Mouse (Mus musculus) ES-E14 (cell line): ENCODE results near the gene Tmem189. TPM values are rescaled to one million over a fixed set of nuclear protein-coding genes. Genes with fewer than 3 reads are reported as not detected.

Source experiments
- DNase-seq: peaks from one replicate; pipeline ENCODE4 v3.0.0-alpha.2; 2013; ENCODE audit warnings: low read depth, low spot score
- H3K27ac ChIP-seq: 2 replicates; pipeline ENCODE4 v1.5.1; 2012; ENCODE audit warnings: low read depth, mild to moderate bottlenecking, low read length, moderate library complexity, mixed read lengths; ENCODE audit not compliant: poor library complexity, insufficient read depth, severe bottlenecking
- H3K36me3 ChIP-seq: 2 replicates; pipeline ENCODE4 v1.6.1; 2012; ENCODE audit warnings: mild to moderate bottlenecking, low read length, moderate library complexity, mixed read lengths; ENCODE audit not compliant: control insufficient read depth, poor library complexity, insufficient read depth, severe bottlenecking
- H3K4me1 ChIP-seq, 2 experiments: fragments of 150-350 bp in 1 of 2; sonication (generic) in 1 of 2; 2 replicates each; pipeline ENCODE4 v1.6.1; 2012; ENCODE audit warnings: low read length in 2 of 2, mild to moderate bottlenecking in 1 of 2, mixed read lengths in 1 of 2; ENCODE audit not compliant: control insufficient read depth in 2 of 2, insufficient read depth in 2 of 2, poor library complexity in 1 of 2
- H3K4me3 ChIP-seq, 2 experiments: fragments of 150-350 bp in 1 of 2; sonication (generic) in 1 of 2; 2 replicates each; pipeline ENCODE4 v1.5.1; 2012; ENCODE audit warnings: low read length in 2 of 2, low read depth in 1 of 2, mild to moderate bottlenecking in 1 of 2, mixed read lengths in 1 of 2; ENCODE audit not compliant: insufficient read depth in 1 of 2, poor library complexity in 1 of 2, severe bottlenecking in 1 of 2
- H3K9ac ChIP-seq: 2 replicates; pipeline ENCODE4 v1.6.1; 2012; ENCODE audit warnings: low read depth, mild to moderate bottlenecking, low read length, mixed read lengths; ENCODE audit not compliant: poor library complexity, insufficient read depth, severe bottlenecking
- H3K9me3 ChIP-seq: fragments of 150-350 bp; sonication (generic); 2 replicates; pipeline ENCODE4 v1.6.1; 2012; ENCODE audit warnings: low read depth, mild to moderate bottlenecking, low read length; ENCODE audit not compliant: control insufficient read depth, insufficient read depth
- CHD2 ChIP-seq: IDR thresholded peaks from 2 replicates; pipeline ENCODE4 v1.6.1; 2014; ENCODE audit warnings: mild to moderate bottlenecking, low read depth, low read length, inconsistent platforms
- HCFC1 ChIP-seq: IDR thresholded peaks from 2 replicates; pipeline ENCODE4 v1.6.1; 2012; ENCODE audit warnings: low read length, inconsistent platforms, borderline replicate concordance; ENCODE audit not compliant: insufficient read depth
- MAFK ChIP-seq: IDR thresholded peaks from 2 replicates; pipeline ENCODE4 v1.6.1; 2014; ENCODE audit warnings: mild to moderate bottlenecking, low read depth, low read length, inconsistent platforms; ENCODE audit not compliant: insufficient read depth
- ZC3H11A ChIP-seq: IDR thresholded peaks from 2 replicates; pipeline ENCODE4 v1.6.1; 2012; ENCODE audit warnings: low read depth, mild to moderate bottlenecking, inconsistent platforms, low read length, borderline replicate concordance
- ZNF384 ChIP-seq: IDR thresholded peaks from 2 replicates; pipeline ENCODE4 v1.6.1; 2012; ENCODE audit warnings: low read depth, low read length, inconsistent platforms
- in situ Hi-C, 2 experiments: fragments of 600-800 bp; cut with MboI; formaldehyde crosslinking; loops; one replicate each; pipeline ENCODE4 v1.15.1; 2025; ENCODE audit warnings: low sequenced_read_pairs in 2 of 2, inconsistent platforms in 1 of 2; ENCODE audit not compliant: unreplicated experiment in 2 of 2
- total RNA-seq: library from RNA; depleted of rRNA; stranded (reverse); fragments of 300-350 nt; gene quantifications from 2 replicates; pipeline ENCODE4 v1.2.3, GENCODE M21; 2012

The Tmem189 gene
- total RNA-seq, 1 experiment = 43.7 TPM

- H3K4me1 ChIP-seq = no peaks in the 10 kb centered on the region
- no peak for DNase-seq
- no peak overlapping the region for H3K27ac ChIP-seq
- no peak overlapping the region for H3K4me3 ChIP-seq
- H3K9ac ChIP-seq = no peak overlapping the region
- no peak for TF ChIP-seq HCFC1
- TF ChIP-seq ZC3H11A = no peak
- TF ChIP-seq ZNF384 = no peak
- TF ChIP-seq CHD2 = no peak
- TF ChIP-seq MAFK = no peak
- no peaks in the 10 kb centered on the region for H3K9me3 ChIP-seq
- peaks cover 5% of the 10 kb centered on the region; the same call in 1 of the 2 replicates for H3K36me3 ChIP-seq
- in situ Hi-C loops = loop anchor here in 1 of 2 experiments (5.0 kb wide), 1 partner anchor 71 kb away; no protein-coding TSS in a partner anchor
These were observed 86.6 kb downstream of the Tmem189 start for GRCm38 (mm10) chr2:167602978-167603377.

- Histone ChIP-seq H3K9ac (no peak overlapping the region), H3K9me3 (no peaks in the 10 kb centered on the region), H3K4me1 (no peaks in the 10 kb centered on the region), H3K36me3 (peaks cover 2% of the 10 kb centered on the region; the same call in 1 of the 2 replicates), H3K4me3 (no peak overlapping the region), H3K27ac (no peak overlapping the region)
- TF ChIP-seq ZC3H11A (no peak), MAFK (no peak), ZNF384 (no peak), HCFC1 (no peak), CHD2 (no peak)
- in situ Hi-C loops = loop anchor here in 1 of 2 experiments (5.0 kb wide), 1 partner anchor 70 kb away; no protein-coding TSS in a partner anchor
- DNase-seq = no peak
These were observed 87.3 kb downstream of the Tmem189 start for GRCm38 (mm10) chr2:167602364-167602763.

GRCm38 (mm10) chr2:167600481-167600995 lies 89.1 kb downstream of the Tmem189 start:
- no peak for TF ChIP-seq ZC3H11A
- TF ChIP-seq MAFK = no peak
- no peak for TF ChIP-seq CHD2
- TF ChIP-seq HCFC1 = no peak
- no peak for TF ChIP-seq ZNF384
- Histone ChIP-seq H3K4me1 (peaks cover 0 to 5% of the 10 kb centered on the region in 2 experiments; a peak in 1 of 4 replicates), H3K36me3 (no peaks in the 10 kb centered on the region), H3K9ac (no peak overlapping the region), H3K27ac (no peak overlapping the region), H3K9me3 (no peaks in the 10 kb centered on the region), H3K4me3 (no peak overlapping the region)
- in situ Hi-C loops = loop anchor here in 1 of 2 experiments (5.0 kb wide), 1 partner anchor 68 kb away; no protein-coding TSS in a partner anchor
- DNase-seq = no peak

- Histone ChIP-seq H3K4me3 (no peak overlapping the region), H3K27ac (no peak overlapping the region), H3K4me1 (peaks cover 0 to 7% of the 10 kb centered on the region in 2 experiments; a peak in 1 of 4 replicates), H3K9me3 (no peaks in the 10 kb centered on the region), H3K9ac (no peak overlapping the region), H3K36me3 (no peaks in the 10 kb centered on the region)
- in situ Hi-C loops = loop anchor here (5.0 kb wide), 2 partner anchors 53 to 68 kb away; no protein-coding TSS in a partner anchor
- TF ChIP-seq HCFC1 (no peak), CHD2 (no peak), MAFK (no peak), ZC3H11A (no peak), ZNF384 (no peak)
- no peak for DNase-seq
These were observed 89.7 kb downstream of the Tmem189 start for GRCm38 (mm10) chr2:167599917-167600316.
